Mouse (Mus musculus): Measurements from ENCODE around the gene Gm10053.

The Gm10053 gene

GRCm38 (mm10) chr19:24899578-24900544 lies 24.4 kb downstream of the Gm10053 start:
- peak; percentile 20 for DNase-seq (ENCODE audit: low spot score)

DNA sequence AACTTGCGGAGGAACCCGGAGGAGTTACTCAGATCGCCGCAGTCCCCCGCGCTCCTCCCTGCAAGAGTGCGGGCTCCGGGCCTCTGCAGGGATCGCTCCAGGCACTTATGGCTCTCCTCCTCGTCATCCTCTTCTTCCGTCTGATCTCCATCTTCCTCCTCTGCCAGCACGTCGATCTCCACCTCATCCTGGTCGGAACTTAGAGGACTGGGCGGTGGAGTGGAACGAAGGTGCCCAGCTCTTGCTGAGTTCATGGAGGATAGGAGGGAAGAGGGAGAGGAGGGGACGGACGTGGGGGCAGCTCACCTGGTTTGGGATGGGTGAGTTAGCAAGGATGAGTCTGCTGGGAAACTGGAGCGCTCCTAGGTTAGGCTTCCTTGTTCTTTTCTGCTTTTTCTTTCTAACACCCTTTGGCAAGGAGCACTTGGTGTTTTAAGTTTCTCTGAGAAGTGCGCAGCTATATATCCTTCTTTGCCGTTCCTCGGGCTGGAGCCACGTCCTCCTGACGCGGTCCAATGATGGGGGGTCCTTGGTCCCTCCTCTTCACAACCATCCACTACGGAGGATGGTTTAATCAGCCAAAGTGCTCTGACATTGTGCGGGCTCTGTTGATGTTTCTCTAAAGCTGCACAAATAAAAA lies 25.2 kb downstream of the Gm10053 start, which contains the start of gene Foxd4:
Foxd4 (minus strand) TSS at position 617 of the 640 bp plus-strand sequence.
- DNase-seq (ENCODE audit: low spot score), result no peak

GRCm38 (mm10) chr19:24901666-24902065 lies 26.2 kb downstream of the Gm10053 start:
- no peak for DNase-seq (ENCODE audit: low spot score)

- DNase-seq (ENCODE audit: low spot score), result no peak
Measured at GRCm38 (mm10) chr19:24902256-24902655, 26.8 kb downstream of the Gm10053 start.

GRCm38 (mm10) chr19:24902821-24903220 lies 27.3 kb downstream of the Gm10053 start:
- DNase-seq (ENCODE audit: low spot score), result no peak

- DNase-seq (ENCODE audit: low spot score), result no peak
Measured at GRCm38 (mm10) chr19:24907655-24908054, 32.2 kb downstream of the Gm10053 start.

- no peak for DNase-seq (ENCODE audit: low spot score)
Measured at GRCm38 (mm10) chr19:24908385-24909155, 33.1 kb downstream of the Gm10053 start.

DNA sequence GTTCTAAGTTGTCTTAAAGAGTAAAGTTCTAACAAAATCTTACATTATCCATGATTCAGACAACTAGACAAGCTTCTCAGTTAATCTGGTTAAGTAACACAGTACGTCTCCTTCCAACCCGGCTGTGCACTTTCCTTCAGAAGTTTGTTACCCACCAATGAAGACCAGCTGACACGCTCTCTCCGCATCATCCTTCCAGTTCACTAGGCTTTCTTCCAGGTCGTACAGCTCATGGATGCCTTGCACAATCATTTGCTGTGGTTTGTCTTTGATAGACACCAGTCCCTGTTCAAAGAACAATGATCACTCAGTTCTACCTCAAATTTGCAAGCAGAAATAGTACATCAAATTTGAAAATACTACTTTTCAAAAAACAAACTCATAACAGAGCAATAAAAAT lies 45.4 kb downstream of the Gm10053 start:
- DNase-seq (ENCODE audit: low spot score), result no peak

Measured in yolk sac, embryonic 10.5 days (tissue).